Mouse (Mus musculus) hindbrain, embryonic 10.5 days (tissue): ENCODE measurements around the gene Fmnl2. TPM values are rescaled to one million over a fixed set of nuclear protein-coding genes. Genes with fewer than 3 reads are reported as not detected.

Source experiments
- DNase-seq: peaks from one replicate; pipeline ENCODE4 v3.0.0-alpha.2; 2017; ENCODE audit warnings: low spot score
- H3K27ac ChIP-seq: fragments of 300-500 bp; sonication (generic); 2 replicates; pipeline ENCODE4 v1.5.1; 2016; ENCODE audit warnings: mild to moderate bottlenecking, moderate library complexity
- H3K27me3 ChIP-seq: fragments of 300-500 bp; sonication (generic); 2 replicates; pipeline ENCODE4 v1.6.1; 2016; ENCODE audit warnings: mild to moderate bottlenecking; ENCODE audit not compliant: poor library complexity, insufficient read depth, severe bottlenecking
- H3K36me3 ChIP-seq: fragments of 300-500 bp; sonication (generic); 2 replicates; pipeline ENCODE4 v1.6.1; 2016; ENCODE audit warnings: mild to moderate bottlenecking, moderate library complexity
- H3K4me1 ChIP-seq: fragments of 300-500 bp; sonication (generic); replicated peaks from 2 replicates; pipeline ENCODE4 v1.6.1; 2016; ENCODE audit warnings: mild to moderate bottlenecking
- H3K4me3 ChIP-seq: fragments of 300-500 bp; sonication (generic); 2 replicates; pipeline ENCODE4 v1.5.1; 2016; ENCODE audit warnings: mild to moderate bottlenecking, moderate library complexity
- H3K9me3 ChIP-seq: fragments of 300-500 bp; sonication (generic); 2 replicates; pipeline ENCODE4 v1.6.1; 2016; ENCODE audit warnings: mild to moderate bottlenecking, moderate library complexity
- WGBS: fragments of 180-500 bp; shearing (Covaris S2); methylation state at CpG from one replicate; pipeline ENCODE4 v1.1.7; 2016; 5-methylcytosine and 5-hydroxymethylcytosine counted together
- polyA plus RNA-seq: library from polyadenylated mRNA; unstranded; fragments of >200 nt; fragmentation: Nextera tagmentation; extraction: Ambion mirVana; gene quantifications from 2 replicates; pipeline ENCODE4 v1.2.1, GENCODE M21; 2016

The Fmnl2 gene
- polyA plus RNA-seq, 1 experiment from 2014 or later: 5.7 TPM

GRCm38 (mm10) chr2:52868181-52868580, 10.5 kb downstream of the Fmnl2 start:
- Histone ChIP-seq H3K4me3 (no peak overlapping the region), H3K27me3 (no peaks in the 10 kb centered on the region), H3K27ac (no peak overlapping the region), H3K4me1 (0 out of 2 replicates have a peak, but pooled peaks cover 7% of the 10 kb centered on the region), H3K36me3 (peaks cover 33% of the 10 kb centered on the region), H3K9me3 (no peaks in the 10 kb centered on the region; the same call in 1 of the 2 replicates)
- 81% methylated on average over 5 of the region's 5 CpGs for WGBS
- DNase-seq: no peak

- Histone ChIP-seq H3K4me3 (no peak overlapping the region), H3K4me1 (0 out of 2 replicates have a peak, but pooled peaks cover 13% of the 10 kb centered on the region), H3K27me3 (no peaks in the 10 kb centered on the region), H3K36me3 (peaks cover 14% of the 10 kb centered on the region), H3K27ac (no peak overlapping the region), H3K9me3 (no peaks in the 10 kb centered on the region)
- DNase-seq: no peak
- 74% methylated on average over 5 of the region's 5 CpGs for WGBS
Measured at GRCm38 (mm10) chr2:52872636-52873035, 15.0 kb downstream of the Fmnl2 start.

- H3K9me3 ChIP-seq: no peaks in the 10 kb centered on the region
- DNase-seq: no peak
- H3K4me3 ChIP-seq: no peak overlapping the region
- 75% methylated on average over 18 of the region's 18 CpGs for WGBS
- no peaks in the 10 kb centered on the region for H3K27me3 ChIP-seq
- peaks cover 5% of the 10 kb centered on the region for H3K36me3 ChIP-seq
- H3K27ac ChIP-seq: no peak overlapping the region
- 0 out of 2 replicates have a peak, but pooled peaks cover 18% of the 10 kb centered on the region for H3K4me1 ChIP-seq
Measured at GRCm38 (mm10) chr2:52873276-52874063, 15.8 kb downstream of the Fmnl2 start.

GRCm38 (mm10) chr2:52874721-52875120, 17.1 kb downstream of the Fmnl2 start:
- H3K27ac ChIP-seq: no peak overlapping the region
- no peak overlapping the region for H3K4me3 ChIP-seq
- H3K9me3 ChIP-seq: no peaks in the 10 kb centered on the region
- no peaks in the 10 kb centered on the region for H3K27me3 ChIP-seq
- no peak for DNase-seq
- H3K36me3 ChIP-seq: 0 out of 2 replicates have a peak, but pooled peaks cover 4% of the 10 kb centered on the region
- H3K4me1 ChIP-seq: 0 out of 2 replicates have a peak, but pooled peaks cover 18% of the 10 kb centered on the region

GRCm38 (mm10) chr2:52875801-52876200, 18.1 kb downstream of the Fmnl2 start:
- H3K4me3 ChIP-seq: no peak overlapping the region
- no peaks in the 10 kb centered on the region for H3K27me3 ChIP-seq
- WGBS: 84% methylated on average over 9 of the region's 9 CpGs
- H3K27ac ChIP-seq: no peak overlapping the region
- 0 out of 2 replicates have a peak, but pooled peaks cover 18% of the 10 kb centered on the region for H3K4me1 ChIP-seq
- H3K9me3 ChIP-seq: no peaks in the 10 kb centered on the region
- DNase-seq: no peak
- H3K36me3 ChIP-seq: 0 out of 2 replicates have a peak, but pooled peaks cover 4% of the 10 kb centered on the region

GRCm38 (mm10) chr2:52883401-52883800, 25.7 kb downstream of the Fmnl2 start:
- peaks cover 3% of the 10 kb centered on the region; the same call in 1 of the 2 replicates for H3K36me3 ChIP-seq
- no peaks in the 10 kb centered on the region for H3K27me3 ChIP-seq
- DNase-seq: no peak
- no peaks in the 10 kb centered on the region; the same call in 1 of the 2 replicates for H3K4me1 ChIP-seq
- no peak overlapping the region for H3K27ac ChIP-seq
- no peak overlapping the region for H3K4me3 ChIP-seq
- 92% methylated on average over 2 of the region's 2 CpGs for WGBS
- H3K9me3 ChIP-seq: no peaks in the 10 kb centered on the region

GRCm38 (mm10) chr2:52884082-52884481, 26.4 kb downstream of the Fmnl2 start:
- WGBS: 89% methylated on average over 4 of the region's 4 CpGs
- Histone ChIP-seq H3K27me3 (no peaks in the 10 kb centered on the region), H3K4me1 (no peaks in the 10 kb centered on the region; the same call in 1 of the 2 replicates), H3K36me3 (peaks cover 3% of the 10 kb centered on the region; the same call in 1 of the 2 replicates), H3K27ac (no peak overlapping the region), H3K4me3 (no peak overlapping the region), H3K9me3 (no peaks in the 10 kb centered on the region)
- no peak for DNase-seq

GRCm38 (mm10) chr2:52885071-52885470, 27.4 kb downstream of the Fmnl2 start:
- Histone ChIP-seq H3K4me1 (no peaks in the 10 kb centered on the region; the same call in 1 of the 2 replicates), H3K36me3 (peaks cover 3% of the 10 kb centered on the region; the same call in 1 of the 2 replicates), H3K9me3 (no peaks in the 10 kb centered on the region), H3K4me3 (no peak overlapping the region), H3K27me3 (no peaks in the 10 kb centered on the region), H3K27ac (no peak overlapping the region)
- WGBS: 76% methylated on average over 3 of the region's 3 CpGs
- DNase-seq: no peak

- 69% methylated on average over 2 of the region's 2 CpGs for WGBS
- no peak overlapping the region for H3K4me3 ChIP-seq
- no peak overlapping the region for H3K27ac ChIP-seq
- no peaks in the 10 kb centered on the region for H3K27me3 ChIP-seq
- no peaks in the 10 kb centered on the region; the same call in 1 of the 2 replicates for H3K4me1 ChIP-seq
- no peaks in the 10 kb centered on the region for H3K9me3 ChIP-seq
- peaks cover 3% of the 10 kb centered on the region; the same call in 1 of the 2 replicates for H3K36me3 ChIP-seq
- DNase-seq: no peak
Measured at GRCm38 (mm10) chr2:52887281-52887680, 29.6 kb downstream of the Fmnl2 start.

- Histone ChIP-seq H3K4me1 (peaks cover 4% of the 10 kb centered on the region; the same call in 1 of the 2 replicates), H3K4me3 (no peak overlapping the region), H3K36me3 (peaks cover 3% of the 10 kb centered on the region; the same call in 1 of the 2 replicates), H3K27me3 (no peaks in the 10 kb centered on the region), H3K9me3 (no peaks in the 10 kb centered on the region), H3K27ac (no peak overlapping the region)
- no peak for DNase-seq
- WGBS: 83% methylated on average over 8 of the region's 8 CpGs
Measured at GRCm38 (mm10) chr2:52891115-52891514, 33.5 kb downstream of the Fmnl2 start.

GRCm38 (mm10) chr2:52891744-52892143, 34.1 kb downstream of the Fmnl2 start:
- H3K27ac ChIP-seq: no peak overlapping the region
- WGBS: 97% methylated on average over 2 of the region's 2 CpGs
- H3K4me3 ChIP-seq: no peak overlapping the region
- H3K27me3 ChIP-seq: no peaks in the 10 kb centered on the region
- H3K9me3 ChIP-seq: no peaks in the 10 kb centered on the region
- peaks cover 4% of the 10 kb centered on the region; the same call in 1 of the 2 replicates for H3K4me1 ChIP-seq
- H3K36me3 ChIP-seq: peaks cover 3% of the 10 kb centered on the region; the same call in 1 of the 2 replicates
- no peak for DNase-seq

GRCm38 (mm10) chr2:52894983-52895621, 37.4 kb downstream of the Fmnl2 start:
- no peak for DNase-seq
- 76% methylated on average over 6 of the region's 6 CpGs for WGBS
- H3K9me3 ChIP-seq: no peaks in the 10 kb centered on the region
- H3K36me3 ChIP-seq: no peaks in the 10 kb centered on the region
- H3K4me1 ChIP-seq: peaks cover 11% of the 10 kb centered on the region; the same call in 1 of the 2 replicates
- H3K27me3 ChIP-seq: no peaks in the 10 kb centered on the region
- no peak overlapping the region for H3K4me3 ChIP-seq
- no peak overlapping the region for H3K27ac ChIP-seq

GRCm38 (mm10) chr2:52896995-52897394, 39.3 kb downstream of the Fmnl2 start:
- H3K27ac ChIP-seq: no peak overlapping the region
- WGBS: 90% methylated on average over 3 of the region's 3 CpGs

More at GRCm38 (mm10) chr2:52896995-52897394, 39.3 kb downstream of the Fmnl2 start:
- no peak for DNase-seq
- Histone ChIP-seq H3K4me1 (peaks cover 11% of the 10 kb centered on the region; the same call in 1 of the 2 replicates), H3K27me3 (no peaks in the 10 kb centered on the region), H3K36me3 (no peaks in the 10 kb centered on the region), H3K4me3 (no peak overlapping the region), H3K9me3 (no peaks in the 10 kb centered on the region)
